Mouse (Mus musculus) left cerebral cortex, adult 2 months (tissue): ENCODE measurements around the gene Prkch. TPM values are rescaled to one million over a fixed set of nuclear protein-coding genes. Genes with fewer than 3 reads are reported as not detected.

Experiments used
- DNase-seq, 2 experiments: peaks; one replicate each; pipeline ENCODE4 v3.0.0; 2021 to 2022; ENCODE audit warnings: low spot score in 2 of 2, mixed read lengths in 1 of 2; ENCODE audit errors: extremely low spot score in 1 of 2
- H3K27ac ChIP-seq: fragments of 200-600 bp; 2 replicates; pipeline ENCODE4 v1.8.1; 2022
- H3K4me3 ChIP-seq: fragments of 200-600 bp; 2 replicates; pipeline ENCODE4 v1.8.1; 2022
- CTCF ChIP-seq: fragments of 200-600 bp; IDR thresholded peaks from 2 replicates; pipeline ENCODE4 v1.8.1; 2022; ENCODE audit warnings: antibody characterized with exemption, mild to moderate bottlenecking, moderate library complexity
- intact Hi-C: fragments of 180-260 bp; cut with DNase I; formaldehyde crosslinking; loops from one replicate; pipeline ENCODE4 v1.15.1; 2025
- total RNA-seq, 2 experiments: library from RNA; stranded (reverse); gene quantifications; 2 replicates each; pipeline ENCODE4 v1.2.3; 2021

Gene Prkch
- total RNA-seq, 2 experiments from 2014 or later = 4.1 to 5.7 TPM

GRCm38 (mm10) chr12:73746072-73746471, 161.5 kb downstream of the Prkch start:
- intact Hi-C loops = no loop called here
- Histone ChIP-seq H3K27ac (no peak overlapping the region), H3K4me3 (no peak overlapping the region)
- DNase-seq = no peak
- no peak for TF ChIP-seq CTCF

- DNase-seq = no peak
- no peak overlapping the region for H3K4me3 ChIP-seq
- intact Hi-C loops = no loop called here
- TF ChIP-seq CTCF = no peak
- H3K27ac ChIP-seq = no peak overlapping the region
Measured at GRCm38 (mm10) chr12:73748373-73748772, 163.8 kb downstream of the Prkch start.

GRCm38 (mm10) chr12:73754476-73755150, 170.0 kb downstream of the Prkch start:
- DNase-seq = no peak
- intact Hi-C loops = no loop called here
- no peak overlapping the region for H3K27ac ChIP-seq

GRCm38 (mm10) chr12:73755646-73756045, 171.1 kb downstream of the Prkch start:
- intact Hi-C loops = no loop called here
- Histone ChIP-seq H3K27ac (no peak overlapping the region), H3K4me3 (no peak overlapping the region)
- DNase-seq = no peak
- no peak for TF ChIP-seq CTCF

More at GRCm38 (mm10) chr12:73754476-73755150, 170.0 kb downstream of the Prkch start:
- TF ChIP-seq CTCF = no peak
- no peak overlapping the region for H3K4me3 ChIP-seq

DNA sequence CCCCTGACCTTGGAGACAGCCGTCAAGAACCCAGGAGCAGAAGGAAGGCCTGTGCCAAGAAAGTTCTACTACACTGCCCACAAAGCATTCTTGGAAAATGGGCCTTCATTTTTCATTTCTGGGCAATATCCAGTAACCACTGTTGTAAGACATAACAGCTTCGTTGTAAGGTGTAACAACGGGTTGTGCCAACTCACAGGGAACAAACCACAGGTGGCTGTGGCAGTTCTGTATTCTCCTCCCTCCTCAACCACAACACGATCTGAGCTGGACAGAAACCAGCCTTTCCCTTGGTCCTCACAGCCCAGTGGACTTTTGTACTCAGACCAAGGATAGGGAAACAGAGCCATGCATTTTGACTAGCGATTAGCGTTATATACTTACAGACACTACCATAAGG, 171.9 kb downstream of the Prkch start:
- DNase-seq = no peak
- Histone ChIP-seq H3K4me3 (no peak overlapping the region), H3K27ac (no peak overlapping the region)
- TF ChIP-seq CTCF = no peak
- intact Hi-C loops = no loop called here

DNA sequence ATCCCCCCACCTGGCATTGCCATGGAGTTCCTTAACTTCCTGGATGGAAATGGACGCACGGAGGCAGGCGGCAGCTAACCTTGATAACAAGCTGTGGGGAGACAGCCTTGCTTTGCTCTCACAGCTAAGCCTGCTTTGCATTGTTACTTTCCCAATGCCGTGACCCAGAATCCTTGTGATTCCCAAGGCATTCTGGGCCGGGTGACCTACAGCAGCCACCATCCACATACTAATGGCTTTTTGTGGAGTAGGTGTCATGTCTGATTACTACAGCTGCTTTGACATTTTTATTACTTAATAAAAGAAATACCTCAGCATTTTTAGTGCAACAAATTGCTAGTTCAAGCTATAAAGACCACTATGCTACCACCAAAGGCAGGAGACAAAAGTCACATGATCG, 177.4 kb downstream of the Prkch start:
- intact Hi-C loops = no loop called here
- TF ChIP-seq CTCF = no peak
- Histone ChIP-seq H3K4me3 (no peak overlapping the region), H3K27ac (no peak overlapping the region)
- DNase-seq = no peak

DNA sequence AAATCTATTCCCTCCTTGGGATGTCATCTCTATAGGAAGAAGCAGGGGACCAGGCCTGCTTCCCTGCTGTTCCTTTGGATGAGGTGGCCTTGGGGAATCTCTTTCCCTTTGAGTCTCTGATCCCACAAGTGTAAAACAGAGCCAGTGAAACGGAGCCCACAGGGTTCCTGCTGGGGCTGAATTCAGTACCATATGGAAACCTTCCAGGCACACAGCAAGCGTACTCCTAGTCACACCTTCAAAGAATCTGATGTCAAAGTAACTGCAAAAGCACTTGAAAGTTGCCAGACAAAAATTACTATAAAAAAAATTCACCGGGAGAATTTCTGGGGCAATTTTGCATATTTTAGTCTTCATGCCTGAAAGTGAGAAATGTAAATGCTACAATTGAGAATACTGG, 178.2 kb downstream of the Prkch start:
- TF ChIP-seq CTCF = no peak
- H3K27ac ChIP-seq = no peak overlapping the region
- no peak overlapping the region for H3K4me3 ChIP-seq
- intact Hi-C loops = no loop called here
- no peak for DNase-seq

- Histone ChIP-seq H3K4me3 (no peak overlapping the region), H3K27ac (no peak overlapping the region)
- no peak for DNase-seq
- TF ChIP-seq CTCF = no peak
- intact Hi-C loops = no loop called here
Measured at GRCm38 (mm10) chr12:73764649-73765525, 180.3 kb downstream of the Prkch start.

DNA sequence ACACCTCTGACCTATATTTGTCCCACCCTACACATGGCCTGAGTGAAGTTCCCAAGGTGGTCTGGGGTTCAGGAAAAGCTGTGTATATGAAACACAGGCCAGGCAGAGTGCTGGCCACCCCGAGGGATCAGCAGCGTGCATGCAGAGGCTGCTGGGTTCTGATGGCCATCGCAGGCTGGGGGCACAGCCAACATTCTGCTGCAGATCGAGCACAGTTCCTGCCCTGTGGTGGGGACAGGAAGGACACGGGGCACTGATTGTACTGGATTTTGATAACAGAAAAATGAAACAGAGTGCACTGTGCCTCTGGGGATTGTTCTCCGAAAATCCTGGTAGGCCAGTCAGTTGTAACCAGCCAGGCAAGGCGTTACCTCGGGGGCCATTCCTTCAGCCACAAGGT, 181.6 kb downstream of the Prkch start:
- Histone ChIP-seq H3K4me3 (no peak overlapping the region), H3K27ac (no peak overlapping the region)
- DNase-seq = no peak
- no peak for TF ChIP-seq CTCF
- intact Hi-C loops = no loop called here

GRCm38 (mm10) chr12:73768788-73769187, 184.2 kb downstream of the Prkch start:
- DNase-seq = no peak
- Histone ChIP-seq H3K27ac (no peak overlapping the region), H3K4me3 (no peak overlapping the region)
- TF ChIP-seq CTCF = no peak
- intact Hi-C loops = no loop called here

DNA sequence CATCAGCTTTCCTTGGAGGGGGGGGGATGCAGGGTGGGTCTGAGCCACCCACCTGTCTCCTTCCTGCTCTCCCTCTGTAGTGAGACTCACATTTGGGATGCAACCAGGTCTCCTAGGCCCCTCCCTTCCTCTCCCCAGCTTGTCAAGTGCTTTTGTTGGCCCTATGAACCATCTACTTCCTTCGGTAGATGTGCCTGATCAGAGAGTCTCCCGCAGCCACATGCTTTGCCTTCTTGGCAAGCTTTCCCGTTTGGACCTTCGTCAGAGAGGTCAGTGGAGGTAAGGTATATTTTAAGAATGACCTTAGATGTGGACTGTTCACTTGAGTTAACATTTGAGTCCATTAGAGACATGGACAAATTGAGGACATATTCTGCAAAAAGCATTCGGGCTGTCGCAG, 184.9 kb downstream of the Prkch start:
- H3K4me3 ChIP-seq = no peak overlapping the region
- TF ChIP-seq CTCF = no peak
- DNase-seq = no peak
- H3K27ac ChIP-seq = no peak overlapping the region
- intact Hi-C loops = no loop called here

- intact Hi-C loops = no loop called here
- Histone ChIP-seq H3K27ac (no peak overlapping the region), H3K4me3 (no peak overlapping the region)
- no peak for DNase-seq
- no peak for TF ChIP-seq CTCF
Measured at GRCm38 (mm10) chr12:73770771-73771170, 186.2 kb downstream of the Prkch start.
